Mouse (Mus musculus) lung, postnatal 0 days (tissue): ENCODE measurements around the gene Ppp1r1a.

Source experiments
- CTCF ChIP-seq: IDR thresholded peaks from 2 replicates; pipeline ENCODE4 v1.5.1; 2016; ENCODE audit warnings: antibody characterized with exemption, mild to moderate bottlenecking
- EP300 ChIP-seq: IDR thresholded peaks from 2 replicates; pipeline ENCODE4 v1.6.1; 2016; ENCODE audit warnings: antibody characterized with exemption, mild to moderate bottlenecking, control low read depth

- TF ChIP-seq CTCF (no peak), EP300 (no peak)
Measured at GRCm38 (mm10) chr15:103536456-103536855, 1.3 kb downstream of the Ppp1r1a start.
